ENCODE assay signal across 11 mouse cellular contexts in the genomic region with DNA sequence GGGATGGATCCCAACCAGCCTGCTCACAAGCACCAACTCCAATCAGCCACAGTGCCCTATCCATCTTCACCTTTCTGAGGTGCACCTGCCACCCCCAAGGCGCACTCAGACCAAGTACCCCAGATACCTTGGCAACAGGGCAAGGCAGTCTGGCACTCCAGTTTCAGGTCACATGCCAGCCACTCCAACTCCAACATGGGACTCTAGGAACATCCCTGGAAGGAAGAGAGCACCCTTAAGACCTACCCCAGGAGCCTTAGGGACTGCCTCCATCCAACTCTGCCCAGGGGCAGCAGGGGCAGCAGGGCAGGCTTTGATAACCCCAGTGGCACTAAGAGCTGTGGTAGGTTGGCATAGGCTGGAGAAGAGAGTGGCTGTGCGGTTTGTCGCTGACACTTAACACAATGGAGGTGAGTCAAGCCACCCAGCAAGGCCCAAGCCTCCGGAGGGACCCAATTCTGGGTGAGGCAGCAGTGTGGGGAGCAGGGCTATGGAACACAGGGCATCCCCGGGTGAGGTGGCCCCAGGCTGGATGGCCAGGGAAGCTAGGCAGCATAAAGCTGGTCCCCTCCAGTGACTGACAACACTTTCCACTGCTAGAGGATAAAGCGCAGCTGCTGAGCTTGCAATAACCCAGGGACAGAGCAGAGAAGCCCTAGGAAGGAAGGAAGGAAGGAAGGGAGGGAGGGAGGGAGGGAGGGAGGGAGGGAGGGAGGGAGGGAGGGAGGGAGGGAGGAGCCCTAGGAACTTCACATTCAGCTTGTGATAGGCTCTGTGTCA. TPM values are rescaled to one million over a fixed set of nuclear protein-coding genes. Genes with fewer than 3 reads are reported as not detected.
DNase-seq lines count a peak whose midpoint lies in the region; ATAC-seq and TF ChIP-seq lines count a peak whose summit lies in the region.
"Had no signal": no experiment of that assay in that cellular context is flagged by ENCODE, and none has a peak within 500 bp of the region (broad histone marks: within the 10 kb centered on the region; RNA-seq: fewer than 3 reads in every experiment).

No protein-coding gene starts in this region.

- no peaks in the 10 kb centered on the region for H3K27me3 ChIP-seq in intestine, postnatal 0 days (replicated peaks; ENCODE audit: control insufficient read depth, insufficient read depth, low read length)
- no peaks in the 10 kb centered on the region for H3K27me3 ChIP-seq in intestine, embryonic 16.5 days (replicated peaks; ENCODE audit: control insufficient read depth, insufficient read depth, low read length)
- peaks cover 2% of the 10 kb centered on the region for H3K27me3 ChIP-seq in megakaryocyte, embryonic 14.5 days (replicated peaks)

- no peak for ATAC-seq in intestine, postnatal 0 days
- no peak for ATAC-seq in intestine, embryonic 16.5 days
- ATAC-seq in megakaryocyte, adult 5-6 weeks (ENCODE audit: poor library complexity, severe bottlenecking): no peak

- H3K4me2 ChIP-seq in intestine, postnatal 0 days (replicated peaks; ENCODE audit: low read depth): 0 out of 2 replicates have a peak overlapping the region, but pooled peaks have one; percentile 3
- no peak overlapping the region for H3K4me2 ChIP-seq in intestine, embryonic 16.5 days (ENCODE audit: low read depth, low read length)

- H3K9me3 ChIP-seq in intestine, postnatal 0 days (ENCODE audit: control insufficient read depth): no peaks in the 10 kb centered on the region
- H3K9me3 ChIP-seq in intestine, embryonic 16.5 days (ENCODE audit: control insufficient read depth, low read length): no peaks in the 10 kb centered on the region
- H3K9me3 ChIP-seq in megakaryocyte, embryonic 14.5 days: no peaks in the 10 kb centered on the region
- H3K9me3 ChIP-seq: hindbrain, embryonic 15.5 days; limb, embryonic 13.5 days had no signal

- no peak overlapping the region for H3K9ac ChIP-seq in intestine, postnatal 0 days (ENCODE audit: low read depth, low read length)
- H3K9ac ChIP-seq in intestine, embryonic 16.5 days (ENCODE audit: low read depth, low read length): no peak overlapping the region
- H3K9ac ChIP-seq: hindbrain, embryonic 15.5 days; limb, embryonic 13.5 days had no signal

- peaks cover 12% of the 10 kb centered on the region for H3K36me3 ChIP-seq in intestine, postnatal 0 days (ENCODE audit: control insufficient read depth, insufficient read depth)
- H3K36me3 ChIP-seq in intestine, embryonic 16.5 days (ENCODE audit: control insufficient read depth, insufficient read depth, low read length): peaks cover 3% of the 10 kb centered on the region; the same call in 1 of the 2 replicates
- H3K36me3 ChIP-seq in megakaryocyte, embryonic 14.5 days (replicated peaks; ENCODE audit: low read length): peaks cover 70% of the 10 kb centered on the region
- H3K36me3 ChIP-seq: hindbrain, embryonic 15.5 days had no signal

- DNase-seq in adrenal gland, postnatal 10 days: peak; percentile 17
- no peak for DNase-seq in adrenal gland, postnatal 25 days
- DNase-seq in lung, postnatal 10 days: peak; percentile 61
- no peak for DNase-seq in layer of hippocampus, adult 2 months (ENCODE audit: low spot score in 2 of 2)
- DNase-seq: thymus, adult 18-20 months had no signal

- no peak overlapping the region for H3K27ac ChIP-seq in intestine, postnatal 0 days (ENCODE audit: low read depth, low read length)
- no peak overlapping the region for H3K27ac ChIP-seq in intestine, embryonic 16.5 days (ENCODE audit: low read length)
- no peak overlapping the region for H3K27ac ChIP-seq in layer of hippocampus, adult 2 months
- H3K27ac ChIP-seq: hindbrain, embryonic 15.5 days; limb, embryonic 13.5 days had no signal

- WGBS in intestine, postnatal 0 days: 85% methylated on average over 5 of the region's 6 CpGs
- WGBS in intestine, embryonic 16.5 days: 71% methylated on average over 6 of the region's 6 CpGs

- H3K4me1 ChIP-seq in intestine, postnatal 0 days (replicated peaks; ENCODE audit: control insufficient read depth, insufficient read depth, low read length): peaks cover 9% of the 10 kb centered on the region
- peaks cover 56% of the 10 kb centered on the region for H3K4me1 ChIP-seq in intestine, embryonic 16.5 days (ENCODE audit: control insufficient read depth, insufficient read depth, low read length)
- H3K4me1 ChIP-seq in megakaryocyte, embryonic 14.5 days: peaks cover 85% of the 10 kb centered on the region

- TF ChIP-seq CTCF in intestine, postnatal 0 days (IDR thresholded peaks at IDR 0.05; ENCODE audit: low read depth): no peak
- TF ChIP-seq CTCF in layer of hippocampus, adult 2 months (conservative IDR thresholded peaks at IDR 0.05): no peak

- no peak overlapping the region for H3K4me3 ChIP-seq in intestine, postnatal 0 days (ENCODE audit: low read depth, low read length)
- no peak overlapping the region for H3K4me3 ChIP-seq in intestine, embryonic 16.5 days (ENCODE audit: low read length)
- H3K4me3 ChIP-seq in megakaryocyte, embryonic 14.5 days (replicated peaks): peak overlapping the region; percentile 95
- no peak overlapping the region for H3K4me3 ChIP-seq in layer of hippocampus, adult 2 months
- H3K4me3 ChIP-seq: hindbrain, embryonic 15.5 days; limb, embryonic 13.5 days had no signal

RNA-seq across cellular contexts. Expression of a gene that starts 4.9 kb away (rescaled TPM):
- total RNA-seq in adrenal gland, postnatal 10 days (2021): 10 to 100 TPM; 37.0 to 41.7 TPM
- total RNA-seq in adrenal gland, postnatal 25 days (2021): 36.4 and 46.0 TPM in 2 replicates
- 11.8 and 12.2 TPM in 2 replicates for polyA plus RNA-seq in intestine, postnatal 0 days (2015; fragmentation: Nextera tagmentation; extraction: Ambion mirVana)
- polyA plus RNA-seq in intestine, embryonic 16.5 days (2015; fragmentation: Nextera tagmentation; extraction: Ambion mirVana): 7.7 and 9.9 TPM in 2 replicates
- 156 and 517 TPM in 2 replicates for polyA plus RNA-seq in megakaryocyte, embryonic 14.5 days (2012; ENCODE audit: insufficient read depth, low replicate concordance)
- total RNA-seq in megakaryocyte, adult 5-6 weeks (2015): 82.9 and 83.8 TPM in 2 replicates
- 46.3 and 55.6 TPM in 2 replicates for total RNA-seq in megakaryocyte, adult 5-6 weeks (2017)
- total RNA-seq in layer of hippocampus, adult 2 months (2021): 10 to 100 TPM; 19.9 to 21.6 TPM

RNA-seq across cellular contexts. Expression of a gene that starts 16.2 kb away (rescaled TPM):
- 10 to 100 TPM; 10.1 to 10.6 TPM for total RNA-seq in adrenal gland, postnatal 10 days (2021)
- total RNA-seq in adrenal gland, postnatal 25 days (2021): 6.2 and 8.8 TPM in 2 replicates
- polyA plus RNA-seq in intestine, postnatal 0 days (2015; fragmentation: Nextera tagmentation; extraction: Ambion mirVana): 65.0 and 66.5 TPM in 2 replicates
- 38.1 and 44.6 TPM in 2 replicates for polyA plus RNA-seq in intestine, embryonic 16.5 days (2015; fragmentation: Nextera tagmentation; extraction: Ambion mirVana)
- polyA plus RNA-seq in megakaryocyte, embryonic 14.5 days (2012; ENCODE audit: insufficient read depth, low replicate concordance): 12.8 and 13.0 TPM in 2 replicates
- total RNA-seq in megakaryocyte, adult 5-6 weeks (2015): 0.78 and 1.2 TPM in 2 replicates
- total RNA-seq in megakaryocyte, adult 5-6 weeks (2017): 0.69 and 1.8 TPM in 2 replicates
- 1 to 10 TPM; 8.3 to 8.8 TPM for total RNA-seq in layer of hippocampus, adult 2 months (2021)

Comparison
In these comparisons a context has a peak if more than half of its experiments do, and no peak if none do; other contexts are left out.
1. DNase-seq: peak in adrenal gland, postnatal 10 days (single experiment) and lung, postnatal 10 days (single experiment); none in adrenal gland, postnatal 25 days (single experiment) and layer of hippocampus, adult 2 months (0 of 2).